8 mouse cellular contexts compared by ENCODE assay signal in genomic region chr8:111595712-111596484, GRCm38 (mm10). TPM values are rescaled to one million over a fixed set of nuclear protein-coding genes. Genes with fewer than 3 reads are reported as not detected.
DNase-seq lines count a peak whose midpoint lies in the region; ATAC-seq lines count a peak whose summit lies in the region.

No protein-coding gene starts in this region.

- no peak overlapping the region for H3K9ac ChIP-seq in neural tube, embryonic 11.5 days (ENCODE audit: low read length)

- no peaks in the 10 kb centered on the region for H3K9me3 ChIP-seq in neural tube, embryonic 11.5 days (ENCODE audit: control insufficient read depth, low read length)

- H3K27ac ChIP-seq in neural tube, embryonic 11.5 days (ENCODE audit: low read depth, low read length): 0 out of 2 replicates have a peak overlapping the region, but pooled peaks have one; percentile 14

- intact Hi-C loops in heart, postnatal 25 days (cut with DNase I): loop anchor here (2.0 to 5.0 kb wide), 3 partner anchors 47 to 254 kb away; partner anchors contain the start of gene Znrf1
- intact Hi-C loops in left cerebral cortex, postnatal 36 days (cut with DNase I): no loop called here

- H3K4me2 ChIP-seq in neural tube, embryonic 11.5 days (ENCODE audit: low read depth): no peak overlapping the region

- DNase-seq in neural tube, embryonic 11.5 days (ENCODE audit: low spot score): no peak
- no peak for DNase-seq in neural tube, embryonic 10.5 days (ENCODE audit: extremely low spot score, low spot score)
- DNase-seq in c-Kit-positive CD71-positive TER-119-positive erythroid progenitor cells, embryonic 14.5 days (ENCODE audit: low spot score): peak; percentile 51
- peak; percentile 14 for DNase-seq in heart, postnatal 25 days (ENCODE audit: low spot score)
- peak; percentile 76 for DNase-seq in liver
- peak; percentile 78 to 82 for DNase-seq in natural killer cell, adult 2 months (ENCODE audit: low spot score in 2 of 2)
- DNase-seq in ovary, postnatal 14 days (ENCODE audit: low spot score): no peak
- DNase-seq in left cerebral cortex, postnatal 36 days (ENCODE audit: low spot score in 2 of 2): no peak

- H3K27me3 ChIP-seq in neural tube, embryonic 11.5 days (ENCODE audit: control insufficient read depth, insufficient read depth, low read length): no peaks in the 10 kb centered on the region

- H3K4me1 ChIP-seq in neural tube, embryonic 11.5 days (ENCODE audit: control insufficient read depth, insufficient read depth, low read length): peaks cover 14% of the 10 kb centered on the region

- no peaks in the 10 kb centered on the region for H3K36me3 ChIP-seq in neural tube, embryonic 11.5 days (ENCODE audit: control insufficient read depth, insufficient read depth, low read length)

- ATAC-seq in neural tube, embryonic 11.5 days (ENCODE audit: insufficient read depth, low FRiP score, low TSS enrichment): no peak

- WGBS in neural tube, embryonic 11.5 days: 92% methylated on average over 15 of the region's 15 CpGs

- no peak overlapping the region for H3K4me3 ChIP-seq in neural tube, embryonic 11.5 days (ENCODE audit: low read depth, low read length)

RNA-seq across cellular contexts. Expression of gene Ldhd, which starts 34.3 kb away (rescaled TPM):
- polyA plus RNA-seq in neural tube, embryonic 11.5 days (2014; fragmentation: Nextera tagmentation; extraction: Ambion mirVana): 0.15 and 0.21 TPM in 2 replicates
- 10 to 100 TPM; 25.1 to 28.1 TPM for total RNA-seq in heart, postnatal 25 days (2021)
- total RNA-seq in left cerebral cortex, postnatal 36 days (2021): 1 to 10 TPM; 9.7 TPM

RNA-seq across cellular contexts. Expression of gene Zfp1, which starts 47.3 kb away (rescaled TPM):
- polyA plus RNA-seq in neural tube, embryonic 11.5 days (2014; fragmentation: Nextera tagmentation; extraction: Ambion mirVana): 22.3 and 22.7 TPM in 2 replicates
- 1 to 10 TPM; 7.4 to 7.5 TPM for total RNA-seq in heart, postnatal 25 days (2021)
- total RNA-seq in left cerebral cortex, postnatal 36 days (2021): 10 to 100 TPM; 22.7 to 24.6 TPM

Comparison
In these comparisons a context has a peak if more than half of its experiments do, and no peak if none do; other contexts are left out.
1. DNase-seq: peak in c-Kit-positive CD71-positive TER-119-positive erythroid progenitor cells, embryonic 14.5 days (single experiment), heart, postnatal 25 days (single experiment), liver (single experiment) and natural killer cell, adult 2 months (2 of 2); none in neural tube, embryonic 11.5 days (single experiment), neural tube, embryonic 10.5 days (single experiment), ovary, postnatal 14 days (single experiment) and left cerebral cortex, postnatal 36 days (0 of 2).